Mouse (Mus musculus) embryonic facial prominence, embryonic 12.5 days (tissue): ENCODE results near the gene Brd9. TPM values are rescaled to one million over a fixed set of nuclear protein-coding genes. Genes with fewer than 3 reads are reported as not detected.

Source experiments
- ATAC-seq: fragments of 200-750 bp; cut with Nextera tagmentation; 2 replicates; pipeline ENCODE4 v1.8.0; 2017; ENCODE audit not compliant: insufficient number of reproducible peaks, insufficient read depth, low FRiP score, low TSS enrichment
- H3K27ac ChIP-seq: fragments of 300-500 bp; sonication (generic); 2 replicates; pipeline ENCODE4 v1.5.1; 2016; ENCODE audit warnings: mild to moderate bottlenecking
- H3K27me3 ChIP-seq: fragments of 300-500 bp; sonication (generic); 2 replicates; pipeline ENCODE4 v1.6.1; 2016; ENCODE audit warnings: mild to moderate bottlenecking, moderate library complexity
- H3K36me3 ChIP-seq: fragments of 300-500 bp; sonication (generic); 2 replicates; pipeline ENCODE4 v1.6.1; 2016; ENCODE audit warnings: mild to moderate bottlenecking
- H3K4me1 ChIP-seq: fragments of 300-500 bp; sonication (generic); 2 replicates; pipeline ENCODE4 v1.6.1; 2016
- H3K4me2 ChIP-seq: fragments of 300-500 bp; sonication (generic); replicated peaks from 2 replicates; pipeline ENCODE4 v1.6.1; 2016; ENCODE audit warnings: mild to moderate bottlenecking, moderate library complexity
- H3K4me3 ChIP-seq: fragments of 300-500 bp; sonication (generic); 2 replicates; pipeline ENCODE4 v1.5.1; 2016; ENCODE audit warnings: mild to moderate bottlenecking
- H3K9ac ChIP-seq: fragments of 300-500 bp; sonication (generic); 2 replicates; pipeline ENCODE4 v1.6.1; 2016; ENCODE audit warnings: mild to moderate bottlenecking, moderate library complexity
- H3K9me3 ChIP-seq: fragments of 300-500 bp; sonication (generic); 2 replicates; pipeline ENCODE4 v1.6.1; 2016; ENCODE audit warnings: mild to moderate bottlenecking, moderate library complexity
- WGBS: fragments of 180-500 bp; shearing (Covaris S2); methylation state at CpG from one replicate; pipeline ENCODE4 v1.1.7; 2016; 5-methylcytosine and 5-hydroxymethylcytosine counted together
- polyA plus RNA-seq: library from polyadenylated mRNA; unstranded; fragments of >200 nt; fragmentation: Nextera tagmentation; extraction: Ambion mirVana; gene quantifications from 2 replicates; pipeline ENCODE4 v1.2.1, GENCODE M21; 2016

Gene Brd9
- polyA plus RNA-seq, 1 experiment from 2014 or later: 66.6 TPM

- no peak for ATAC-seq
- Histone ChIP-seq H3K4me1 (no peaks in the 10 kb centered on the region), H3K27me3 (no peaks in the 10 kb centered on the region), H3K27ac (no peak overlapping the region), H3K36me3 (peaks cover 88% of the 10 kb centered on the region), H3K4me3 (no peak overlapping the region), H3K9me3 (no peaks in the 10 kb centered on the region), H3K4me2 (no peak overlapping the region), H3K9ac (no peak overlapping the region)
- WGBS: 91% methylated on average over 1 of the region's 1 CpGs
These were observed 16.0 kb downstream of the Brd9 start for GRCm38 (mm10) chr13:73953551-73954130.

- Histone ChIP-seq H3K36me3 (peaks cover 88% of the 10 kb centered on the region), H3K27ac (no peak overlapping the region), H3K9me3 (no peaks in the 10 kb centered on the region), H3K4me3 (no peak overlapping the region), H3K4me2 (no peak overlapping the region), H3K27me3 (no peaks in the 10 kb centered on the region), H3K9ac (no peak overlapping the region), H3K4me1 (no peaks in the 10 kb centered on the region)
- 64% methylated on average over 6 of the region's 6 CpGs for WGBS
- no peak for ATAC-seq
These were observed 17.1 kb downstream of the Brd9 start for GRCm38 (mm10) chr13:73954666-73955065.

GRCm38 (mm10) chr13:73955531-73955930, 17.9 kb downstream of the Brd9 start:
- H3K4me1 ChIP-seq: no peaks in the 10 kb centered on the region
- peaks cover 88% of the 10 kb centered on the region for H3K36me3 ChIP-seq
- no peaks in the 10 kb centered on the region for H3K9me3 ChIP-seq
- no peak for ATAC-seq
- H3K4me2 ChIP-seq: no peak overlapping the region
- 85% methylated on average over 5 of the region's 5 CpGs for WGBS
- H3K27me3 ChIP-seq: no peaks in the 10 kb centered on the region
- H3K27ac ChIP-seq: no peak overlapping the region
- no peak overlapping the region for H3K9ac ChIP-seq
- H3K4me3 ChIP-seq: no peak overlapping the region

- Histone ChIP-seq H3K4me3 (no peak overlapping the region), H3K9ac (no peak overlapping the region), H3K27ac (no peak overlapping the region), H3K4me1 (no peaks in the 10 kb centered on the region), H3K27me3 (no peaks in the 10 kb centered on the region), H3K4me2 (no peak overlapping the region), H3K36me3 (peaks cover 65% of the 10 kb centered on the region), H3K9me3 (no peaks in the 10 kb centered on the region)
- 91% methylated on average over 10 of the region's 10 CpGs for WGBS
- no peak for ATAC-seq
These were observed 22.6 kb downstream of the Brd9 start for GRCm38 (mm10) chr13:73960117-73960652.

GRCm38 (mm10) chr13:73961177-73961576, 23.6 kb downstream of the Brd9 start:
- Histone ChIP-seq H3K27me3 (no peaks in the 10 kb centered on the region), H3K4me1 (no peaks in the 10 kb centered on the region), H3K4me2 (no peak overlapping the region), H3K36me3 (peaks cover 57% of the 10 kb centered on the region), H3K4me3 (no peak overlapping the region), H3K27ac (no peak overlapping the region), H3K9ac (no peak overlapping the region), H3K9me3 (no peaks in the 10 kb centered on the region)
- no peak for ATAC-seq
- 80% methylated on average over 4 of the region's 4 CpGs for WGBS

GRCm38 (mm10) chr13:73963551-73963950, 25.9 kb downstream of the Brd9 start, which contains the start of gene Zdhhc11:
Zdhhc11 (plus strand) TSS chr13:73963851.
- Histone ChIP-seq H3K27me3 (no peaks in the 10 kb centered on the region), H3K9ac (no peak within 1 kb of the TSS), H3K4me1 (no peaks in the 10 kb centered on the region), H3K27ac (no peak within 1 kb of the TSS), H3K4me3 (no peak within 1 kb of the TSS), H3K36me3 (peaks cover 36% of the 10 kb centered on the region), H3K4me2 (no peak within 1 kb of the TSS), H3K9me3 (no peaks in the 10 kb centered on the region)
- ATAC-seq: no peak
- WGBS: 88% methylated on average over 5 of the region's 5 CpGs

- H3K9ac ChIP-seq: no peak overlapping the region
- no peaks in the 10 kb centered on the region for H3K9me3 ChIP-seq
- H3K4me2 ChIP-seq: no peak overlapping the region
- 28% methylated on average over 12 of the region's 12 CpGs for WGBS
- H3K27me3 ChIP-seq: no peaks in the 10 kb centered on the region
- 0 out of 2 replicates have a peak, but pooled peaks have one; percentile 28 for ATAC-seq
- H3K4me3 ChIP-seq: no peak overlapping the region
- H3K36me3 ChIP-seq: no peaks in the 10 kb centered on the region
- no peaks in the 10 kb centered on the region for H3K4me1 ChIP-seq
- no peak overlapping the region for H3K27ac ChIP-seq
These were observed 33.2 kb downstream of the Brd9 start for GRCm38 (mm10) chr13:73970545-73971448.

- Histone ChIP-seq H3K4me1 (no peaks in the 10 kb centered on the region), H3K36me3 (no peaks in the 10 kb centered on the region)
These were observed 36.9 kb downstream of the Brd9 start for GRCm38 (mm10) chr13:73974523-73974922.

GRCm38 (mm10) chr13:73976935-73977334, 39.3 kb downstream of the Brd9 start:
- 88% methylated on average over 5 of the region's 5 CpGs for WGBS
- no peaks in the 10 kb centered on the region for H3K4me1 ChIP-seq
- H3K9ac ChIP-seq: no peak overlapping the region
- H3K4me3 ChIP-seq: no peak overlapping the region
- H3K9me3 ChIP-seq: no peaks in the 10 kb centered on the region
- no peak overlapping the region for H3K27ac ChIP-seq
- ATAC-seq: no peak
- H3K36me3 ChIP-seq: no peaks in the 10 kb centered on the region
- H3K4me2 ChIP-seq: no peak overlapping the region
- no peaks in the 10 kb centered on the region for H3K27me3 ChIP-seq

More at GRCm38 (mm10) chr13:73974523-73974922, 36.9 kb downstream of the Brd9 start:
- no peak overlapping the region for H3K4me3 ChIP-seq
- no peak overlapping the region for H3K4me2 ChIP-seq
- no peaks in the 10 kb centered on the region for H3K9me3 ChIP-seq
- no peak for ATAC-seq
- WGBS: 81% methylated on average over 3 of the region's 3 CpGs
- H3K27ac ChIP-seq: no peak overlapping the region
- no peak overlapping the region for H3K9ac ChIP-seq
- H3K27me3 ChIP-seq: no peaks in the 10 kb centered on the region

GRCm38 (mm10) chr13:73990325-73990724, 52.7 kb downstream of the Brd9 start:
- no peak overlapping the region for H3K4me2 ChIP-seq
- no peak for ATAC-seq
- H3K27ac ChIP-seq: no peak overlapping the region
- H3K9me3 ChIP-seq: no peaks in the 10 kb centered on the region
- no peaks in the 10 kb centered on the region for H3K36me3 ChIP-seq
- no peaks in the 10 kb centered on the region for H3K27me3 ChIP-seq
- 73% methylated on average over 5 of the region's 5 CpGs for WGBS
- no peaks in the 10 kb centered on the region for H3K4me1 ChIP-seq
- H3K9ac ChIP-seq: no peak overlapping the region
- H3K4me3 ChIP-seq: no peak overlapping the region

GRCm38 (mm10) chr13:73990761-73991160, 53.1 kb downstream of the Brd9 start:
- no peak for ATAC-seq

GRCm38 (mm10) chr13:73991267-73991666, 53.7 kb downstream of the Brd9 start:
- Histone ChIP-seq H3K9me3 (no peaks in the 10 kb centered on the region), H3K27ac (no peak overlapping the region), H3K27me3 (no peaks in the 10 kb centered on the region), H3K4me1 (no peaks in the 10 kb centered on the region), H3K36me3 (no peaks in the 10 kb centered on the region), H3K4me2 (no peak overlapping the region), H3K9ac (no peak overlapping the region), H3K4me3 (no peak overlapping the region)
- 81% methylated on average over 5 of the region's 5 CpGs for WGBS
- no peak for ATAC-seq

More at GRCm38 (mm10) chr13:73990761-73991160, 53.1 kb downstream of the Brd9 start:
- no peak overlapping the region for H3K4me3 ChIP-seq
- H3K9me3 ChIP-seq: no peaks in the 10 kb centered on the region
- H3K4me2 ChIP-seq: no peak overlapping the region
- WGBS: 77% methylated on average over 2 of the region's 2 CpGs
- no peaks in the 10 kb centered on the region for H3K4me1 ChIP-seq
- no peaks in the 10 kb centered on the region for H3K27me3 ChIP-seq
- H3K9ac ChIP-seq: no peak overlapping the region
- no peak overlapping the region for H3K27ac ChIP-seq
- no peaks in the 10 kb centered on the region for H3K36me3 ChIP-seq
